In the genomic region with DNA sequence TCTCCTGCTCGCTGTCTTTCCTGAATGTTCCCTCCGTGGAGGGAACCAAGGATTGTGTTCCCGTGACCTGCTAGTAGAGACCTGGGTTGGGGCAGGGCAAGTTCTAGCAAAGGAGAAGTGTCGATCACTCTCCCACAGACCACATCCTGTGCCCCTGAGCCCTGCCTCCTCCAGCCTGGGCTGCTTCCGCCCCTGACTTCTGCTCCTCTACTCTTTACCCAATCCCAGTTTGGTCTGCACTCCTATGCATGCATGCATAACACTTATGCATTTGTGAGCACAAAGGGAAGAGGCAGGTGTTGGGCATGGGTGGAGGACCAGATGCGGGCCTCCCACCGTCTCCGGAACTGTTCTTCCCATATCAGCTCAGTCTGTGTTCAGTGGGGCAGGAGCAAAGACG, we compare ENCODE assay signal across 8 mouse cellular contexts. TPM values are rescaled to one million over a fixed set of nuclear protein-coding genes. Genes with fewer than 3 reads are reported as not detected.
DNase-seq lines count a peak whose midpoint lies in the region; ATAC-seq and TF ChIP-seq lines count a peak whose summit lies in the region.

No protein-coding gene starts in this region.

- WGBS in heart, embryonic 16.5 days: 46% methylated on average over 9 of the region's 9 CpGs
- 80% methylated on average over 9 of the region's 9 CpGs for WGBS in limb, embryonic 10.5 days
- 75% methylated on average over 9 of the region's 9 CpGs for WGBS in midbrain, embryonic 10.5 days
- WGBS in stomach, postnatal 0 days: 38% methylated on average over 9 of the region's 9 CpGs

- TF ChIP-seq EP300 in stomach, postnatal 0 days (optimal IDR thresholded peaks at IDR 0.05): no peak

- ATAC-seq in CD4-positive, CD25-positive, alpha-beta regulatory T cell, adult 4 months: peak; percentile 48
- ATAC-seq in activated CD4-positive, CD25-positive, alpha-beta regulatory T cell, adult 4 months: peak; percentile 52
- ATAC-seq in heart, embryonic 16.5 days (replicated peaks; ENCODE audit: extremely low read depth, insufficient read depth, low FRiP score): no peak
- ATAC-seq in stomach, postnatal 0 days (ENCODE audit: low FRiP score, low TSS enrichment): no peak
- no peak for ATAC-seq in erythroid progenitor cell, adult 5-6 weeks (replicated peaks; ENCODE audit: low FRiP score, poor library complexity, severe bottlenecking)

- H3K27me3 ChIP-seq in heart, embryonic 16.5 days (ENCODE audit: control insufficient read depth, insufficient read depth, low read length): no peaks in the 10 kb centered on the region
- no peaks in the 10 kb centered on the region for H3K27me3 ChIP-seq in limb, embryonic 10.5 days (ENCODE audit: low read depth, poor library complexity, severe bottlenecking)
- no peaks in the 10 kb centered on the region for H3K27me3 ChIP-seq in midbrain, embryonic 10.5 days (ENCODE audit: low read depth, poor library complexity, severe bottlenecking)
- no peaks in the 10 kb centered on the region for H3K27me3 ChIP-seq in stomach, postnatal 0 days (ENCODE audit: control insufficient read depth, insufficient read depth, low read length)

- no peaks in the 10 kb centered on the region for H3K9me3 ChIP-seq in heart, embryonic 16.5 days (replicated peaks; ENCODE audit: control insufficient read depth, low read length)
- H3K9me3 ChIP-seq in limb, embryonic 10.5 days (replicated peaks): no peaks in the 10 kb centered on the region
- H3K9me3 ChIP-seq in midbrain, embryonic 10.5 days (replicated peaks): no peaks in the 10 kb centered on the region
- no peaks in the 10 kb centered on the region for H3K9me3 ChIP-seq in stomach, postnatal 0 days (ENCODE audit: control insufficient read depth, low read length)

- H3K4me3 ChIP-seq in heart, embryonic 16.5 days (ENCODE audit: low read length): peak overlapping the region; percentile 84
- H3K4me3 ChIP-seq in limb, embryonic 10.5 days: peak overlapping the region; percentile 86; the same call in 1 of the 2 replicates
- H3K4me3 ChIP-seq in midbrain, embryonic 10.5 days: peak overlapping the region; percentile 94
- peak overlapping the region; percentile 91 for H3K4me3 ChIP-seq in stomach, postnatal 0 days (ENCODE audit: low read depth, low read length)

- peak overlapping the region; percentile 89 for H3K9ac ChIP-seq in heart, embryonic 16.5 days (ENCODE audit: low read length)
- H3K9ac ChIP-seq in stomach, postnatal 0 days (ENCODE audit: low read length): peak overlapping the region; percentile 87

- DNase-seq in limb, embryonic 10.5 days (ENCODE audit: low spot score): no peak
- no peak for DNase-seq in midbrain, embryonic 10.5 days (ENCODE audit: low spot score)
- DNase-seq in stomach, postnatal 0 days (ENCODE audit: low spot score): no peak
- DNase-seq in embryo, embryonic 9.5 days (ENCODE audit: extremely low spot score): no peak

- H3K27ac ChIP-seq in heart, embryonic 16.5 days (ENCODE audit: low read length): peak overlapping the region; percentile 91
- peak overlapping the region; percentile 94 for H3K27ac ChIP-seq in limb, embryonic 10.5 days
- H3K27ac ChIP-seq in midbrain, embryonic 10.5 days (replicated peaks): peak overlapping the region; percentile 96
- peak overlapping the region; percentile 97 for H3K27ac ChIP-seq in stomach, postnatal 0 days (replicated peaks)

- H3K36me3 ChIP-seq in heart, embryonic 16.5 days (ENCODE audit: control insufficient read depth, insufficient read depth): peaks cover 15% of the 10 kb centered on the region
- H3K36me3 ChIP-seq in limb, embryonic 10.5 days: peaks cover 47% of the 10 kb centered on the region
- H3K36me3 ChIP-seq in midbrain, embryonic 10.5 days: peaks cover 46% of the 10 kb centered on the region
- H3K36me3 ChIP-seq in stomach, postnatal 0 days (ENCODE audit: control insufficient read depth, insufficient read depth, low read length): peaks cover 19% of the 10 kb centered on the region

- peaks cover 25% of the 10 kb centered on the region for H3K4me1 ChIP-seq in heart, embryonic 16.5 days (ENCODE audit: control insufficient read depth, insufficient read depth, low read length)
- H3K4me1 ChIP-seq in limb, embryonic 10.5 days: peaks cover 47% of the 10 kb centered on the region
- H3K4me1 ChIP-seq in midbrain, embryonic 10.5 days: peaks cover 56% of the 10 kb centered on the region
- peaks cover 8% of the 10 kb centered on the region for H3K4me1 ChIP-seq in stomach, postnatal 0 days (replicated peaks; ENCODE audit: control insufficient read depth, insufficient read depth)

- peak overlapping the region; percentile 91 for H3K4me2 ChIP-seq in heart, embryonic 16.5 days (ENCODE audit: low read depth, low read length)
- peak overlapping the region; percentile 75 for H3K4me2 ChIP-seq in stomach, postnatal 0 days (replicated peaks; ENCODE audit: low read depth)

- no peak for TF ChIP-seq CTCF in stomach, postnatal 0 days (IDR thresholded peaks at IDR 0.05; ENCODE audit: low read depth)

RNA-seq across cellular contexts. Expression of a gene that starts 2.2 kb away (rescaled TPM):
- 10 to 100 TPM; 11.5 to 15.5 TPM for polyA plus RNA-seq in CD4-positive, CD25-positive, alpha-beta regulatory T cell, adult 4 months (2017; shearing (Covaris generic))
- 10 to 100 TPM in 1 of 2 experiments, 1 to 10 TPM in 1; 8.1 to 10.2 TPM for polyA plus RNA-seq in activated CD4-positive, CD25-positive, alpha-beta regulatory T cell, adult 4 months (2017; shearing (Covaris generic))
- polyA plus RNA-seq in heart, embryonic 16.5 days (2015; fragmentation: Nextera tagmentation; extraction: Ambion mirVana): 9.1 and 12.5 TPM in 2 replicates
- 12.6 and 14.8 TPM in 2 replicates for polyA plus RNA-seq in limb, embryonic 10.5 days (2016; fragmentation: Nextera tagmentation; extraction: Ambion mirVana)
- polyA plus RNA-seq in midbrain, embryonic 10.5 days (2016; fragmentation: Nextera tagmentation; extraction: Ambion mirVana): 14.0 and 15.4 TPM in 2 replicates
- polyA plus RNA-seq in stomach, postnatal 0 days (2015; fragmentation: Nextera tagmentation; extraction: Ambion mirVana): 2.4 and 3.4 TPM in 2 replicates
- total RNA-seq in erythroid progenitor cell, adult 5-6 weeks (2015; ENCODE audit: low replicate concordance): 17.3 and 25.2 TPM in 2 replicates
- total RNA-seq in erythroid progenitor cell, adult 5-6 weeks (2017; ENCODE audit: low replicate concordance): 6.1 and 17.1 TPM in 2 replicates

RNA-seq across cellular contexts. Expression of a gene that starts 2.2 kb away (rescaled TPM):
- 10 to 100 TPM; 46.5 to 81.2 TPM for polyA plus RNA-seq in CD4-positive, CD25-positive, alpha-beta regulatory T cell, adult 4 months (2017; shearing (Covaris generic))
- polyA plus RNA-seq in activated CD4-positive, CD25-positive, alpha-beta regulatory T cell, adult 4 months (2017; shearing (Covaris generic)): 10 to 100 TPM; 61.6 to 68.6 TPM
- polyA plus RNA-seq in heart, embryonic 16.5 days (2015; fragmentation: Nextera tagmentation; extraction: Ambion mirVana): 24.8 and 31.1 TPM in 2 replicates
- 25.9 and 32.2 TPM in 2 replicates for polyA plus RNA-seq in limb, embryonic 10.5 days (2016; fragmentation: Nextera tagmentation; extraction: Ambion mirVana)
- 27.2 and 32.7 TPM in 2 replicates for polyA plus RNA-seq in midbrain, embryonic 10.5 days (2016; fragmentation: Nextera tagmentation; extraction: Ambion mirVana)
- polyA plus RNA-seq in stomach, postnatal 0 days (2015; fragmentation: Nextera tagmentation; extraction: Ambion mirVana): 22.5 and 27.0 TPM in 2 replicates
- 46.9 and 75.0 TPM in 2 replicates for total RNA-seq in erythroid progenitor cell, adult 5-6 weeks (2015; ENCODE audit: low replicate concordance)
- total RNA-seq in erythroid progenitor cell, adult 5-6 weeks (2017; ENCODE audit: low replicate concordance): 32.0 and 37.7 TPM in 2 replicates

RNA-seq across cellular contexts. Expression of a gene that starts 2.4 kb away (rescaled TPM):
- under 1 TPM; 0.46 to 0.49 TPM for polyA plus RNA-seq in CD4-positive, CD25-positive, alpha-beta regulatory T cell, adult 4 months (2017; shearing (Covaris generic))
- under 1 TPM in 1 of 2 experiments, not detected in 1; 0.33 TPM for polyA plus RNA-seq in activated CD4-positive, CD25-positive, alpha-beta regulatory T cell, adult 4 months (2017; shearing (Covaris generic))
- 0.12 and 0.39 TPM in 2 replicates for polyA plus RNA-seq in heart, embryonic 16.5 days (2015; fragmentation: Nextera tagmentation; extraction: Ambion mirVana)
- polyA plus RNA-seq in limb, embryonic 10.5 days (2016; fragmentation: Nextera tagmentation; extraction: Ambion mirVana): 0.11 and 0.60 TPM in 2 replicates
- polyA plus RNA-seq in midbrain, embryonic 10.5 days (2016; fragmentation: Nextera tagmentation; extraction: Ambion mirVana): 0.25 and 0.28 TPM in 2 replicates
- 0.11 and 0.16 TPM in 2 replicates for polyA plus RNA-seq in stomach, postnatal 0 days (2015; fragmentation: Nextera tagmentation; extraction: Ambion mirVana)
- not detected in 2 replicates for total RNA-seq in erythroid progenitor cell, adult 5-6 weeks (2015; ENCODE audit: low replicate concordance)
- not detected in 2 replicates for total RNA-seq in erythroid progenitor cell, adult 5-6 weeks (2017; ENCODE audit: low replicate concordance)

RNA-seq across cellular contexts. Expression of a gene that starts 10.0 kb away (rescaled TPM):
- polyA plus RNA-seq in CD4-positive, CD25-positive, alpha-beta regulatory T cell, adult 4 months (2017; shearing (Covaris generic)): 10 to 100 TPM; 43.0 to 46.6 TPM
- polyA plus RNA-seq in activated CD4-positive, CD25-positive, alpha-beta regulatory T cell, adult 4 months (2017; shearing (Covaris generic)): 10 to 100 TPM; 30.0 to 32.3 TPM
- polyA plus RNA-seq in heart, embryonic 16.5 days (2015; fragmentation: Nextera tagmentation; extraction: Ambion mirVana): 6.2 and 6.3 TPM in 2 replicates
- 8.0 and 9.7 TPM in 2 replicates for polyA plus RNA-seq in limb, embryonic 10.5 days (2016; fragmentation: Nextera tagmentation; extraction: Ambion mirVana)
- polyA plus RNA-seq in midbrain, embryonic 10.5 days (2016; fragmentation: Nextera tagmentation; extraction: Ambion mirVana): 7.7 and 7.8 TPM in 2 replicates
- 3.7 and 4.1 TPM in 2 replicates for polyA plus RNA-seq in stomach, postnatal 0 days (2015; fragmentation: Nextera tagmentation; extraction: Ambion mirVana)
- 62.5 and 94.1 TPM in 2 replicates for total RNA-seq in erythroid progenitor cell, adult 5-6 weeks (2015; ENCODE audit: low replicate concordance)
- 7.7 and 15.9 TPM in 2 replicates for total RNA-seq in erythroid progenitor cell, adult 5-6 weeks (2017; ENCODE audit: low replicate concordance)

RNA-seq across cellular contexts. Expression of a gene that starts 14.3 kb away (rescaled TPM):
- not detected for polyA plus RNA-seq in CD4-positive, CD25-positive, alpha-beta regulatory T cell, adult 4 months (2017; shearing (Covaris generic))
- polyA plus RNA-seq in activated CD4-positive, CD25-positive, alpha-beta regulatory T cell, adult 4 months (2017; shearing (Covaris generic)): not detected
- 0.20 and 0.21 TPM in 2 replicates for polyA plus RNA-seq in heart, embryonic 16.5 days (2015; fragmentation: Nextera tagmentation; extraction: Ambion mirVana)
- polyA plus RNA-seq in limb, embryonic 10.5 days (2016; fragmentation: Nextera tagmentation; extraction: Ambion mirVana): 0.23 and 0.48 TPM in 2 replicates
- 0.36 and 0.48 TPM in 2 replicates for polyA plus RNA-seq in midbrain, embryonic 10.5 days (2016; fragmentation: Nextera tagmentation; extraction: Ambion mirVana)
- polyA plus RNA-seq in stomach, postnatal 0 days (2015; fragmentation: Nextera tagmentation; extraction: Ambion mirVana): 0.07 and 0.15 TPM in 2 replicates
- not detected in 2 replicates for total RNA-seq in erythroid progenitor cell, adult 5-6 weeks (2015; ENCODE audit: low replicate concordance)
- not detected in 2 replicates for total RNA-seq in erythroid progenitor cell, adult 5-6 weeks (2017; ENCODE audit: low replicate concordance)

Comparison
In these comparisons a context has a peak if more than half of its experiments do, and no peak if none do; other contexts are left out.
1. ATAC-seq: peak in CD4-positive, CD25-positive, alpha-beta regulatory T cell, adult 4 months (single experiment) and activated CD4-positive, CD25-positive, alpha-beta regulatory T cell, adult 4 months (single experiment); none in heart, embryonic 16.5 days (single experiment), stomach, postnatal 0 days (single experiment) and erythroid progenitor cell, adult 5-6 weeks (single experiment).
2. Peak in every context shown above with its lines, with median percentiles within 50 percentile points of each other: H3K27ac ChIP-seq and H3K4me3 ChIP-seq.